Mouse (Mus musculus) neural tube, embryonic 14.5 days (tissue): ENCODE data around the gene Lrrfip1. TPM values are rescaled to one million over a fixed set of nuclear protein-coding genes. Genes with fewer than 3 reads are reported as not detected.
A peak's percentile ranks its signal among the peaks of the same experiment; 100 is the strongest.

Experiments used
- ATAC-seq: fragments of 200-750 bp; cut with Nextera tagmentation; 2 replicates; pipeline ENCODE4 v1.8.0; 2017; ENCODE audit warnings: low read depth, mild to moderate bottlenecking, moderate TSS enrichment, moderate library complexity
- H3K27ac ChIP-seq: fragments of 300-500 bp; sonication (generic); 2 replicates; pipeline ENCODE4 v1.5.1; 2014; ENCODE audit warnings: low read depth, mild to moderate bottlenecking, control low read depth, low read length, moderate library complexity, mixed read lengths
- H3K27me3 ChIP-seq: fragments of 300-500 bp; sonication (generic); 2 replicates; pipeline ENCODE4 v1.6.1; 2014; ENCODE audit warnings: low read length; ENCODE audit not compliant: control insufficient read depth, insufficient read depth
- H3K36me3 ChIP-seq: fragments of 300-500 bp; sonication (generic); 2 replicates; pipeline ENCODE4 v1.6.1; 2014; ENCODE audit warnings: low read length, mixed read lengths; ENCODE audit not compliant: control insufficient read depth, insufficient read depth
- H3K4me1 ChIP-seq: fragments of 300-500 bp; sonication (generic); 2 replicates; pipeline ENCODE4 v1.6.1; 2014; ENCODE audit warnings: low read length; ENCODE audit not compliant: control insufficient read depth, insufficient read depth
- H3K4me2 ChIP-seq: fragments of 300-500 bp; sonication (generic); 2 replicates; pipeline ENCODE4 v1.6.1; 2014; ENCODE audit warnings: mild to moderate bottlenecking, low read depth, low read length, control low read depth
- H3K4me3 ChIP-seq: fragments of 300-500 bp; sonication (generic); 2 replicates; pipeline ENCODE4 v1.5.1; 2014; ENCODE audit warnings: low read depth, low read length, control low read depth, mixed read lengths
- H3K9ac ChIP-seq: fragments of 300-500 bp; sonication (generic); replicated peaks from 2 replicates; pipeline ENCODE4 v1.6.1; 2014; ENCODE audit warnings: low read depth, mild to moderate bottlenecking, control low read depth, low read length, mixed read lengths
- H3K9me3 ChIP-seq: fragments of 300-500 bp; sonication (generic); 2 replicates; pipeline ENCODE4 v1.6.1; 2016; ENCODE audit warnings: low read length; ENCODE audit not compliant: control insufficient read depth
- WGBS: fragments of 180-500 bp; shearing (Covaris S2); extraction: QIAGEN DNeasy Blood & Tissue Kit; methylation state at CpG from one replicate; pipeline ENCODE4 v1.1.7; 2014; 5-methylcytosine and 5-hydroxymethylcytosine counted together
- polyA plus RNA-seq: library from polyadenylated mRNA; unstranded; fragments of >200 nt; fragmentation: Nextera tagmentation; extraction: Ambion mirVana; gene quantifications from 2 replicates; pipeline ENCODE4 v1.2.1, GENCODE M21; 2014

Lrrfip1 gene
- polyA plus RNA-seq, 1 experiment from 2014 or later, result 50.4 TPM

DNA sequence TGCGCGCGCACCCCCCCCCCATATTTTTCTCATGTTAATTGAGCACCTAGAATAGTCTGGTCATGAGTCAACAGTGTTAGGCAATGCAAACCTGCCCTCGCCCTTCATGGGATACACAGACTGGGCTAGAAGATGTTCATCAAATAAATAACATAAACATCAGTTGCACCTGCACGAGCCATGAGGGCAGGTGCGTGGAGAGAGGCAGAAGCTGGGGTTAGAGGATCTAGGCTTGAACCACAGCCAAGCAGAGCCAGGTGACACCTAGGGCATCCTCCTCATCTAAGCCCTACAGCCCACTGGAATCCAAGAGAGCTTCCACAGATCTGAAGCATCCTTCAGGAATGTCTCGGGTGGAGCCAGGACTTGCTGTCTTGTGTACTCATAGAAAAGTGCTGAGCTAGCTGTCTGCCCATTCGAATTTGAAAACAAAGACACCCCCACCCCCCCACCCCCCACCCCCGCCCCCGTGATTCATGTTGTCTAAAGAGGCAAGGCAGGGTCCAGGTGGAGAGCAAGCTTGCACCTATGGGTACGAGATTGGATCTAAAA lies 98.8 kb downstream of the Lrrfip1 start:
- WGBS, result 94% methylated on average over 11 of the region's 11 CpGs
- no peak overlapping the region for H3K4me3 ChIP-seq
- no peak overlapping the region for H3K27ac ChIP-seq
- no peak overlapping the region for H3K9ac ChIP-seq
- H3K36me3 ChIP-seq, result no peaks in the 10 kb centered on the region
- H3K4me2 ChIP-seq, result no peak overlapping the region
- no peaks in the 10 kb centered on the region for H3K27me3 ChIP-seq
- no peaks in the 10 kb centered on the region for H3K9me3 ChIP-seq
- no peaks in the 10 kb centered on the region for H3K4me1 ChIP-seq
- ATAC-seq, result no peak

- H3K36me3 ChIP-seq, result no peaks in the 10 kb centered on the region
- ATAC-seq, result peak; percentile 46; the same call in 1 of the 2 replicates
- no peak overlapping the region for H3K9ac ChIP-seq
- H3K9me3 ChIP-seq, result no peaks in the 10 kb centered on the region
- no peak overlapping the region for H3K27ac ChIP-seq
- WGBS, result 3% methylated on average over 6 of the region's 6 CpGs
- H3K27me3 ChIP-seq, result no peaks in the 10 kb centered on the region
- no peak overlapping the region for H3K4me2 ChIP-seq
- H3K4me1 ChIP-seq, result no peaks in the 10 kb centered on the region
- no peak overlapping the region for H3K4me3 ChIP-seq
Measured at GRCm38 (mm10) chr1:91098887-91099286, 100.3 kb downstream of the Lrrfip1 start.

DNA sequence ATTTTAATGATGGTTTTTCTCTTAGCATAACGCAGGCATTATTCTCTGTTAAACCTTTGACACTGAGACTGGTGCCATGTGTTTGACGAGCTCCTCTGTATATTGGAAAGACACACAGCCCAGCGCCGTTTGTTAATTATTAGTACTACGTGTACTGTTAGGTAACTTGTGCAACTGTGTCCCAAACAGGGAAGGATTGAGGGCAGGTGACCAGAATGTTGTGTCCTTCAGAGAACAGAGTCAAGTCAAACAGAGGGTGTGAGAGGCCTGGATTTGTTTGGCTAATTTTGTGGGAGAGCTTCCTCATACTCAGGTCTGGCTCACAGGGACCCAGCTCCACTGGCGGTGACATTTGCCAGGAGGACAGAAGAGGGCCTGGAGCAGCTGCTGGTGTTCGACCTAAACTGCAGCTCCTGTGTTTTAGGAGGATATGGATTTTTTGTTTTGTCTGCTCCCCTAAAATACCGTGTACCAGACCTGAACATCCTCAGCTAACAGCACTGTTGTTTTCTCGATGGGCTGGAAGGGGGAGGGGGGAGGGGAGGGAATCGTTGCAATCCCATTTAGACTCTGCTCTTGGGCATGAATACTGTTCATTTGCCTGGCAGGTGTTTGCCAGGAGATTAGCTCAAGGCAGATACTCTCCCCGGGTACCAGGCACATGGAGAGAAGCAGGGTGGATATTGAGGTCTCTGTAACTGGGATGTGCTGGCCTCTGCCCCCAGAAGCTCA lies 103.3 kb downstream of the Lrrfip1 start:
- WGBS, result 79% methylated on average over 11 of the region's 11 CpGs

DNA sequence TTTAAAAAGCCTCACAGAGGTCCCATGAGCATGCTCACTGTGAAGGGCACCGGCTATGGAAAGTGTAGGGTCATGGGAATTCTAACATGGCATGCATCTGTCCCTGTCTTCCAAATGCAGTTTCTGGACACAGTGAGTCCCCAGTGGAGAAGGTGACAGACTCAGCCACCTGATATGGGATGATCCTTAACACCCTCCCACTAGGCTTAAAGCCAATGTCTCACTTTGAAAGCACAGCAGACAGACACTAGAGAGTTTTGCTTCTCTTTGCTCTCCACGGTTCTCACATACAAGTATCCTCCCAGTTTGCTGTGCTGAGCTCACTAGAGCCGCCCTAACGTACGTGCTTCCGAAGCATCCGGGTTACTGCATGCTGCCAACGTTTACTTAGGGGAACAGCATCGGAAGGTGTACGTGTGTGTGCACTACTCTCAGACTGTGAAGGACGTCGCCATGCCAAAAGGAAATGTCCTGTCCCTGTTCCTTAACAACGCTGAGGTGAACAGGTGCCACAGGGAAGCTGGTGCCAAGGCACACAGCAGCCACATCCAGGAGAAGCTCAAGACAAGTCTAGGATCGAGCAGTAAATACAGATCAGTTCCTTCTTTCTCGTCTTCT lies 104.9 kb downstream of the Lrrfip1 start:
- Histone ChIP-seq H3K4me2 (no peak overlapping the region), H3K4me3 (no peak overlapping the region), H3K27me3 (no peaks in the 10 kb centered on the region), H3K27ac (no peak overlapping the region), H3K9ac (no peak overlapping the region), H3K36me3 (peaks cover 6% of the 10 kb centered on the region; the same call in 1 of the 2 replicates), H3K4me1 (no peaks in the 10 kb centered on the region), H3K9me3 (no peaks in the 10 kb centered on the region)
- 93% methylated on average over 15 of the region's 15 CpGs for WGBS
- no peak for ATAC-seq

More for the DNA sequence above, 103.3 kb downstream of the Lrrfip1 start:
- Histone ChIP-seq H3K4me3 (no peak overlapping the region), H3K4me2 (no peak overlapping the region), H3K27me3 (no peaks in the 10 kb centered on the region), H3K36me3 (no peaks in the 10 kb centered on the region), H3K9ac (no peak overlapping the region), H3K9me3 (no peaks in the 10 kb centered on the region), H3K27ac (no peak overlapping the region), H3K4me1 (no peaks in the 10 kb centered on the region)
- no peak for ATAC-seq

DNA sequence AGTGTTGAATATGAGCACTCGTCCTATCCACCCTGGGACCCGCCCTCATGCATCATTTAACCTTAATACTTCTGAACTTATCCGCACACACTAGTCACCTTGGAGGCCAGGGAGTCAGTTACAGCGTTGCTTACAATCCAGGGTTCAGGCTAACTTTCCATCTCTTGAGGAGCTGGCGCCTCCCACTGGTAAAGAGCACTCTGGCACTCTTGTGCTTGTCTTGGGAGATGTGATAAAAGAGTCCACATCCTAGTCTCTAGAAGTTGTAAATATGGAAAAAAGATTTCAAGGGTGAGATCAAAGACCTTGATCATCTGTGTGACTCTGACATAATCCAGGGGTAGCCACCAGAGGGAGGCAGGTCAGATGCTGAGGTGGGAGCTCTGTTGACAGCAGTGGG lies 109.0 kb downstream of the Lrrfip1 start:
- no peaks in the 10 kb centered on the region for H3K9me3 ChIP-seq
- no peak overlapping the region for H3K27ac ChIP-seq
- no peaks in the 10 kb centered on the region for H3K27me3 ChIP-seq
- no peak for ATAC-seq
- H3K4me1 ChIP-seq, result no peaks in the 10 kb centered on the region
- H3K4me3 ChIP-seq, result no peak overlapping the region
- no peak overlapping the region for H3K4me2 ChIP-seq
- WGBS, result 77% methylated on average over 5 of the region's 5 CpGs
- no peak overlapping the region for H3K9ac ChIP-seq
- H3K36me3 ChIP-seq, result peaks cover 7% of the 10 kb centered on the region; the same call in 1 of the 2 replicates

GRCm38 (mm10) chr1:91109302-91109701 lies 110.8 kb downstream of the Lrrfip1 start:
- Histone ChIP-seq H3K9ac (no peak overlapping the region), H3K4me2 (no peak overlapping the region), H3K27me3 (no peaks in the 10 kb centered on the region), H3K27ac (no peak overlapping the region), H3K4me3 (no peak overlapping the region), H3K36me3 (peaks cover 9% of the 10 kb centered on the region; the same call in 1 of the 2 replicates), H3K9me3 (no peaks in the 10 kb centered on the region), H3K4me1 (no peaks in the 10 kb centered on the region)
- no peak for ATAC-seq
- 77% methylated on average over 4 of the region's 4 CpGs for WGBS

DNA sequence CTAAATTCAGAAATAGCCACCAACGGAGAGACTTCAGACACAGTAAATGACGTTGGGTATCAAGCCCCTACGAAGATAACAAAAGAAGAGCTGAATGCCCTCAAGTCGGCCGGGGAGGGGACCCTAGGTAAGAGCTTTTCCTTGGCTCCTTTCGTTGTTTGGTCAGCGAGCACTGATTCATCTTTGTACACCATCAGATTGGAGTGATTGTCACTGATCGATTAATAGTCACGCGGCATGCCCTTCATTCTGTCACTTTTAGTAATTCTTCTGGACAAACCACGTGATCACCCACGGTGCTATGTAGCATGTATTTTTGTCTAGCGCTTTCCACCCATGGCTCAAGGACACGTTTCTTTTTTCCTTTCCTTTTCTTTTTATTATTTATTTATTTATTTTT lies 113.6 kb downstream of the Lrrfip1 start:
- Histone ChIP-seq H3K36me3 (peaks cover 12% of the 10 kb centered on the region; the same call in 1 of the 2 replicates), H3K9ac (no peak overlapping the region), H3K4me2 (no peak overlapping the region), H3K4me3 (no peak overlapping the region), H3K4me1 (no peaks in the 10 kb centered on the region), H3K9me3 (no peaks in the 10 kb centered on the region), H3K27me3 (no peaks in the 10 kb centered on the region), H3K27ac (no peak overlapping the region)
- no peak for ATAC-seq
- 96% methylated on average over 14 of the region's 14 CpGs for WGBS

- Histone ChIP-seq H3K9ac (no peak overlapping the region), H3K4me3 (no peak overlapping the region), H3K36me3 (peaks cover 12% of the 10 kb centered on the region; the same call in 1 of the 2 replicates), H3K27ac (no peak overlapping the region), H3K4me2 (no peak overlapping the region), H3K4me1 (no peaks in the 10 kb centered on the region), H3K27me3 (no peaks in the 10 kb centered on the region), H3K9me3 (no peaks in the 10 kb centered on the region)
- WGBS, result 96% methylated on average over 4 of the region's 4 CpGs
- ATAC-seq, result no peak
Measured at GRCm38 (mm10) chr1:91112606-91113005, 114.1 kb downstream of the Lrrfip1 start.

- H3K4me2 ChIP-seq, result no peak overlapping the region
- ATAC-seq, result no peak
- 79% methylated on average over 11 of the region's 11 CpGs for WGBS
Measured at GRCm38 (mm10) chr1:91122121-91122520, 123.6 kb downstream of the Lrrfip1 start.

More at GRCm38 (mm10) chr1:91122121-91122520, 123.6 kb downstream of the Lrrfip1 start:
- H3K4me3 ChIP-seq, result no peak overlapping the region
- H3K36me3 ChIP-seq, result peaks cover 15% of the 10 kb centered on the region
- H3K9me3 ChIP-seq, result no peaks in the 10 kb centered on the region
- H3K27ac ChIP-seq, result no peak overlapping the region
- H3K27me3 ChIP-seq, result no peaks in the 10 kb centered on the region
- no peaks in the 10 kb centered on the region for H3K4me1 ChIP-seq
- no peak overlapping the region for H3K9ac ChIP-seq
